Mouse (Mus musculus) brain, adult 2 months (tissue): Measurements from ENCODE around the gene Itga6.

ENCODE experiments used
- DNase-seq: peaks from one replicate; pipeline ENCODE4 v3.0.0; 2011; ENCODE audit warnings: low read depth, low spot score

The Itga6 gene

GRCm38 (mm10) chr2:71801691-71802090 lies 56.3 kb downstream of the Itga6 start:
- no peak for DNase-seq

GRCm38 (mm10) chr2:71802131-71802530 lies 56.7 kb downstream of the Itga6 start:
- DNase-seq: no peak

GRCm38 (mm10) chr2:71805120-71805519 lies 59.7 kb downstream of the Itga6 start:
- DNase-seq: no peak

- no peak for DNase-seq
Observed at GRCm38 (mm10) chr2:71805611-71806567, 60.5 kb downstream of the Itga6 start.

GRCm38 (mm10) chr2:71809289-71809860 lies 64.0 kb downstream of the Itga6 start:
- DNase-seq: no peak

GRCm38 (mm10) chr2:71810010-71810409 lies 64.6 kb downstream of the Itga6 start:
- no peak for DNase-seq

- DNase-seq: no peak
Observed at GRCm38 (mm10) chr2:71810906-71811305, 65.5 kb downstream of the Itga6 start.

- peak; percentile 88 for DNase-seq
Observed at GRCm38 (mm10) chr2:71812221-71813021, 67.0 kb downstream of the Itga6 start.

- no peak for DNase-seq
Observed at GRCm38 (mm10) chr2:71813022-71813358, 67.6 kb downstream of the Itga6 start.

- no peak for DNase-seq
Observed at GRCm38 (mm10) chr2:71813371-71813770, 68.0 kb downstream of the Itga6 start.

- DNase-seq: peak; percentile 41
Observed at GRCm38 (mm10) chr2:71814016-71814415, 68.6 kb downstream of the Itga6 start.

GRCm38 (mm10) chr2:71815279-71815678 lies 69.9 kb downstream of the Itga6 start:
- DNase-seq: peak; percentile 32

- DNase-seq: peak; percentile 69
Observed at GRCm38 (mm10) chr2:71816391-71817041, 71.1 kb downstream of the Itga6 start.

- DNase-seq: no peak
Observed at GRCm38 (mm10) chr2:71824146-71824545, 78.7 kb downstream of the Itga6 start.

GRCm38 (mm10) chr2:71827711-71828110 lies 82.3 kb downstream of the Itga6 start:
- DNase-seq: no peak

- DNase-seq: no peak
Observed at GRCm38 (mm10) chr2:71828928-71829327, 83.5 kb downstream of the Itga6 start.

- no peak for DNase-seq
Observed at GRCm38 (mm10) chr2:71833626-71834025, 88.2 kb downstream of the Itga6 start.

GRCm38 (mm10) chr2:71834371-71834770 lies 89.0 kb downstream of the Itga6 start:
- no peak for DNase-seq

- DNase-seq: no peak
Observed at GRCm38 (mm10) chr2:71835556-71835955, 90.1 kb downstream of the Itga6 start.

- no peak for DNase-seq
Observed at GRCm38 (mm10) chr2:71836232-71836631, 90.8 kb downstream of the Itga6 start.

GRCm38 (mm10) chr2:71837261-71837660 lies 91.8 kb downstream of the Itga6 start:
- DNase-seq: no peak

GRCm38 (mm10) chr2:71837791-71838190 lies 92.4 kb downstream of the Itga6 start:
- peak; percentile 76 for DNase-seq
